Mouse (Mus musculus) 3134 (cell line): ENCODE data around the gene Sv2b.

Experiments
- DNase-seq: peaks from one replicate; pipeline ENCODE4 v3.0.0-alpha.2; 2011; ENCODE audit warnings: low spot score; ENCODE audit not compliant: insufficient read length; ENCODE audit errors: extremely low read depth

Sv2b gene

GRCm38 (mm10) chr7:75110689-75111088, 198.4 kb downstream of the Sv2b start:
- no peak for DNase-seq

GRCm38 (mm10) chr7:75107441-75107840, 201.6 kb downstream of the Sv2b start:
- no peak for DNase-seq

- DNase-seq = no peak
These were observed 205.2 kb downstream of the Sv2b start for GRCm38 (mm10) chr7:75103900-75104299.

GRCm38 (mm10) chr7:75102536-75103332, 206.3 kb downstream of the Sv2b start:
- DNase-seq = no peak

GRCm38 (mm10) chr7:75085473-75085872, 223.6 kb downstream of the Sv2b start:
- DNase-seq = no peak

DNA sequence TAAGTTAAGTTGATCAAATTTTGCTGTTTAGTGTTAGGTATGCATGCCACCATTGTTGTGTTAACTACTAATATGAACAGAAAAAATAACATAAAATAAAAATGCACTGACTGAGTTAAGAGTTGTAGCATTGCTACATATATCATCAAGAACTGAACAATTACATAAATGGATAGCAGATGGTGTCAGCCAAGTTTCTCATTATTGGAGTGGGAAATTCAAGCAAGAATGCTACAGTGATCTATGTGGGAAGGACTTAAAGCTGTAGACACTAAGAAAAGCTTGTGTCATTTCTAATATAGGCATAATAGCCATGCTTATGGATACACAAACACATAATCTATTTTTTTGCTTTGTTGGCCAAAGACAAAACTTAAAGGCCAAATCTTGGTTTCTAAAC, 228.9 kb downstream of the Sv2b start:
- no peak for DNase-seq

- no peak for DNase-seq
These were observed 231.4 kb downstream of the Sv2b start for GRCm38 (mm10) chr7:75077560-75078208.
